26 mouse cellular contexts compared by ENCODE assay signal in the genomic region with DNA sequence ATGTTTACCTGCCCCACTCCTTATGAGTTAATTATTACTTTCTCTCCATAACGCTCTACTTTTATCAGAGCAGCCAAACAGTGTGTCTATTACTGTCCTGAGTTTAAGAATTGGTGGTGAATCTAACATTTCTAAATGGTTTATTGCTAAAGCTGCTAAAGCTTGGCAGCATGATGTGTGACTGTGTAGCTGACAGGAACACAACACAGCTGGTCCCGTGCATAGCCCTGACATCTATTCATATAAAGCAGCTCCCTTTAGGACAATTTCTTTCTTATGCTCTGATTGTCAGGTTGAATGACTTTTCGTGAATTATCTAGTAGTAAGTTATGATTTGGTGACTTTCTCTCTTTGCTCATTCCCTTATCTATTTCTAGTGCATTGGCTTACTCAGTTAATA.
DNase-seq lines count a peak whose midpoint lies in the region; ATAC-seq and TF ChIP-seq lines count a peak whose summit lies in the region.
"Had no signal": no experiment of that assay in that cellular context is flagged by ENCODE, and none has a peak within 500 bp of the region (broad histone marks: within the 10 kb centered on the region; RNA-seq: fewer than 3 reads in every experiment).

No protein-coding gene starts in this region.

- no peak overlapping the region for H3K27ac ChIP-seq in lung, embryonic 14.5 days (ENCODE audit: low read depth)
- H3K27ac ChIP-seq: forebrain, embryonic 10.5 days; forebrain, embryonic 13.5 days; hindbrain, embryonic 12.5 days; hindbrain, embryonic 15.5 days had no signal

- WGBS in lung, embryonic 14.5 days: 20% methylated on average over 3 of the region's 3 CpGs
- 30% methylated on average over 3 of the region's 3 CpGs for WGBS in lung, adult 2 months

- intact Hi-C loops in heart, postnatal 10 days (cut with DNase I): no loop called here
- intact Hi-C loops in heart, postnatal 25 days (cut with DNase I): no loop called here

- no peak overlapping the region for H3K4me3 ChIP-seq in lung, embryonic 14.5 days (ENCODE audit: low read depth, low read length)
- no peak overlapping the region for H3K4me3 ChIP-seq in lung, adult 2 months (replicated peaks; ENCODE audit: extremely low read depth, low read depth, low read length)
- H3K4me3 ChIP-seq: forebrain, embryonic 10.5 days; forebrain, embryonic 13.5 days; hindbrain, embryonic 12.5 days; hindbrain, embryonic 15.5 days had no signal

- H3K27me3 ChIP-seq in lung, embryonic 14.5 days (ENCODE audit: insufficient read depth, low read length): no peaks in the 10 kb centered on the region
- H3K27me3 ChIP-seq: CH12.LX; forebrain, embryonic 13.5 days; hindbrain, embryonic 12.5 days; hindbrain, embryonic 15.5 days had no signal

- H3K36me3 ChIP-seq in lung, embryonic 14.5 days (ENCODE audit: insufficient read depth): no peaks in the 10 kb centered on the region
- H3K36me3 ChIP-seq: forebrain, embryonic 10.5 days; G1E; hindbrain, embryonic 12.5 days; hindbrain, embryonic 15.5 days had no signal

- no peak overlapping the region for H3K4me2 ChIP-seq in lung, embryonic 14.5 days
- H3K4me2 ChIP-seq: forebrain, embryonic 13.5 days; heart, embryonic 11.5 days; hindbrain, embryonic 12.5 days; hindbrain, embryonic 15.5 days had no signal

- H3K9me3 ChIP-seq in lung, embryonic 14.5 days (ENCODE audit: low read depth, low read length): no peaks in the 10 kb centered on the region
- H3K9me3 ChIP-seq: forebrain, embryonic 10.5 days; forebrain, embryonic 13.5 days; hindbrain, embryonic 12.5 days; hindbrain, embryonic 15.5 days had no signal

- peak; percentile 4 to 9 for DNase-seq in heart, postnatal 10 days
- DNase-seq in heart, postnatal 25 days (ENCODE audit: low spot score): no peak
- peak; percentile 83 for DNase-seq in lung, embryonic 14.5 days
- no peak for DNase-seq in lung, adult 2 months
- peak; percentile 24 for DNase-seq in brain, embryonic 14.5 days (ENCODE audit: low read depth)
- DNase-seq in lung, postnatal 14 days: peak; percentile 40
- DNase-seq in embryo, embryonic 10 days (ENCODE audit: low spot score): no peak
- DNase-seq in cerebellum, postnatal 14 days: no peak
- DNase-seq: adrenal gland, postnatal 10 days; adrenal gland, postnatal 36 days; B cell, adult 2 months; cerebellum, adult 11 months; cerebellum, adult 2 months; cerebellum, adult 9-11 months; cerebellum, postnatal 36 days; gastrocnemius, postnatal 10 days; gastrocnemius, postnatal 36 days had no signal

- TF ChIP-seq CTCF in lung, embryonic 14.5 days (IDR thresholded peaks at IDR 0.05; ENCODE audit: low read depth): no peak
- TF ChIP-seq CTCF in lung, adult 2 months (IDR thresholded peaks at IDR 0.05; ENCODE audit: insufficient read depth, low read length): no peak
- TF ChIP-seq CTCF in brain, embryonic 14.5 days (IDR thresholded peaks at IDR 0.05; ENCODE audit: borderline replicate concordance, extremely low read depth, insufficient read depth, insufficient read length): no peak

- no peak overlapping the region for H3K9ac ChIP-seq in lung, embryonic 14.5 days
- H3K9ac ChIP-seq: forebrain, embryonic 13.5 days; hindbrain, embryonic 12.5 days; hindbrain, embryonic 15.5 days had no signal

- no peak for TF ChIP-seq POLR2A in lung, adult 2 months (IDR thresholded peaks at IDR 0.05; ENCODE audit: borderline replicate concordance, extremely low read depth, low read depth, low read length)
- no peak for TF ChIP-seq POLR2A in brain, embryonic 14.5 days (IDR thresholded peaks at IDR 0.05; ENCODE audit: borderline replicate concordance, extremely low read depth, insufficient read depth, insufficient read length, poor library complexity, severe bottlenecking)

- peak; percentile 89 for ATAC-seq in lung, embryonic 14.5 days (ENCODE audit: insufficient read depth)
- ATAC-seq: forebrain, embryonic 13.5 days; forebrain, embryonic 16.5 days; Patski had no signal

- no peaks in the 10 kb centered on the region for H3K4me1 ChIP-seq in lung, embryonic 14.5 days (ENCODE audit: insufficient read depth)
- no peaks in the 10 kb centered on the region for H3K4me1 ChIP-seq in lung, adult 2 months (ENCODE audit: control insufficient read depth, insufficient read depth, low read length)

Comparison
In these comparisons a context has a peak if more than half of its experiments do, and no peak if none do; other contexts are left out.
1. DNase-seq: peak in heart, postnatal 10 days (2 of 2), lung, embryonic 14.5 days (single experiment), brain, embryonic 14.5 days (single experiment) and lung, postnatal 14 days (single experiment); none in heart, postnatal 25 days (single experiment), lung, adult 2 months (single experiment), embryo, embryonic 10 days (single experiment) and cerebellum, postnatal 14 days (0 of 2).